ENCODE assay signal across 13 mouse cellular contexts in genomic region chr11:65372309-65372811, GRCm38 (mm10).
A peak's percentile ranks its signal among the peaks of the same experiment; 100 is the strongest.
DNase-seq lines count a peak whose midpoint lies in the region; ATAC-seq and TF ChIP-seq lines count a peak whose summit lies in the region.
"Had no signal": no experiment of that assay in that cellular context is flagged by ENCODE, and none has a peak within 500 bp of the region (broad histone marks: within the 10 kb centered on the region; RNA-seq: fewer than 3 reads in every experiment).

No protein-coding gene starts in this region.

- peaks cover 11% of the 10 kb centered on the region for H3K4me1 ChIP-seq in heart, postnatal 0 days (ENCODE audit: control insufficient read depth, insufficient read depth)
- no peaks in the 10 kb centered on the region for H3K4me1 ChIP-seq in heart, adult 2 months (ENCODE audit: control insufficient read depth, insufficient read depth, low read length)
- H3K4me1 ChIP-seq in lung, embryonic 16.5 days (replicated peaks; ENCODE audit: control insufficient read depth, insufficient read depth, low read length) = no peaks in the 10 kb centered on the region; the same call in 1 of the 2 replicates
- peaks cover 7% of the 10 kb centered on the region; the same call in 1 of the 2 replicates for H3K4me1 ChIP-seq in stomach, embryonic 14.5 days (ENCODE audit: control insufficient read depth, insufficient read depth, low read length)
- H3K4me1 ChIP-seq: kidney, embryonic 15.5 days; midbrain, embryonic 12.5 days had no signal

- no peak for TF ChIP-seq POLR2A in heart, adult 2 months (IDR thresholded peaks at IDR 0.05; ENCODE audit: insufficient read depth, low read depth, low read length)

- H3K9ac ChIP-seq in heart, postnatal 0 days (replicated peaks; ENCODE audit: low read depth, low read length) = no peak overlapping the region
- no peak overlapping the region; the same call in 1 of the 2 replicates for H3K9ac ChIP-seq in heart, adult 2 months (ENCODE audit: low read depth, low read length)
- no peak overlapping the region for H3K9ac ChIP-seq in lung, embryonic 16.5 days (ENCODE audit: low read length)
- H3K9ac ChIP-seq in stomach, embryonic 14.5 days (replicated peaks; ENCODE audit: low read depth, low read length) = no peak overlapping the region
- H3K9ac ChIP-seq: kidney, embryonic 15.5 days; midbrain, embryonic 12.5 days had no signal

- no peak overlapping the region for H3K4me3 ChIP-seq in heart, postnatal 0 days (ENCODE audit: low read depth, low read length)
- no peak overlapping the region for H3K4me3 ChIP-seq in heart, adult 2 months
- H3K4me3 ChIP-seq in lung, embryonic 16.5 days (ENCODE audit: low read length) = no peak overlapping the region
- no peak overlapping the region for H3K4me3 ChIP-seq in stomach, embryonic 14.5 days (ENCODE audit: low read depth, low read length)
- H3K4me3 ChIP-seq: kidney, embryonic 15.5 days; midbrain, embryonic 12.5 days had no signal

- no peak for DNase-seq in heart, postnatal 0 days (ENCODE audit: low spot score)
- DNase-seq in heart, adult 2 months = no peak
- DNase-seq in lung, postnatal 25 days (ENCODE audit: low spot score) = no peak
- DNase-seq in lung, postnatal 14 days = peak; percentile 16
- DNase-seq: adrenal gland, postnatal 10 days; thymus, postnatal 36 days had no signal

- no peak for ATAC-seq in heart, postnatal 0 days (ENCODE audit: insufficient read depth, low read depth)
- 0 out of 2 replicates have a peak, but pooled peaks have one; percentile 26 for ATAC-seq in lung, embryonic 16.5 days (ENCODE audit: low read depth)
- no peak for ATAC-seq in stomach, embryonic 14.5 days (ENCODE audit: insufficient number of reproducible peaks, insufficient read depth, low FRiP score, low read depth)
- ATAC-seq in erythroblast, adult 5-6 weeks (replicated peaks; ENCODE audit: low FRiP score, poor library complexity, severe bottlenecking) = no peak
- ATAC-seq: CD4-positive, CD25-positive, alpha-beta regulatory T cell, adult 4 months; inflammation-experienced regulatory T-cells, adult 6 months had no signal

- TF ChIP-seq EP300 in heart, postnatal 0 days (IDR thresholded peaks at IDR 0.05; ENCODE audit: low read depth) = no peak
- no peak for TF ChIP-seq EP300 in heart, adult 2 months (IDR thresholded peaks at IDR 0.05; ENCODE audit: insufficient read depth, low read depth, low read length)

- no peaks in the 10 kb centered on the region for H3K27me3 ChIP-seq in heart, postnatal 0 days (ENCODE audit: control insufficient read depth, insufficient read depth, low read length)
- H3K27me3 ChIP-seq in heart, adult 2 months (ENCODE audit: control insufficient read depth, insufficient read depth, low read length) = no peaks in the 10 kb centered on the region
- no peaks in the 10 kb centered on the region for H3K27me3 ChIP-seq in lung, embryonic 16.5 days (ENCODE audit: control insufficient read depth, insufficient read depth, low read depth, low read length)
- H3K27me3 ChIP-seq in stomach, embryonic 14.5 days (ENCODE audit: control insufficient read depth, insufficient read depth, low read length) = no peaks in the 10 kb centered on the region
- H3K27me3 ChIP-seq: kidney, embryonic 15.5 days; midbrain, embryonic 12.5 days had no signal

- H3K9me3 ChIP-seq in heart, postnatal 0 days (replicated peaks; ENCODE audit: control insufficient read depth, low read length) = no peaks in the 10 kb centered on the region
- H3K9me3 ChIP-seq in lung, embryonic 16.5 days (ENCODE audit: control insufficient read depth, low read length) = no peaks in the 10 kb centered on the region
- H3K9me3 ChIP-seq in stomach, embryonic 14.5 days (ENCODE audit: control insufficient read depth, low read depth, low read length) = no peaks in the 10 kb centered on the region
- H3K9me3 ChIP-seq: kidney, embryonic 15.5 days; midbrain, embryonic 12.5 days had no signal

- 67% methylated on average over 9 of the region's 9 CpGs for WGBS in heart, postnatal 0 days
- 70% methylated on average over 9 of the region's 9 CpGs for WGBS in heart, adult 2 months
- 58% methylated on average over 9 of the region's 9 CpGs for WGBS in lung, embryonic 16.5 days
- WGBS in stomach, embryonic 14.5 days = 44% methylated on average over 9 of the region's 9 CpGs

- TF ChIP-seq CTCF in heart, postnatal 0 days (IDR thresholded peaks at IDR 0.05; ENCODE audit: low read depth) = no peak
- TF ChIP-seq CTCF in heart, adult 2 months (IDR thresholded peaks at IDR 0.05) = no peak

- H3K79me2 ChIP-seq in heart, adult 2 months (replicated peaks; ENCODE audit: control insufficient read depth, insufficient read depth, low read length) = no peaks in the 10 kb centered on the region

- intact Hi-C loops in heart, adult 2 months (cut with DNase I) = no loop called here

- no peak overlapping the region for H3K4me2 ChIP-seq in heart, postnatal 0 days (ENCODE audit: low read depth, low read length)
- H3K4me2 ChIP-seq in lung, embryonic 16.5 days (ENCODE audit: low read depth, low read length) = no peak overlapping the region
- no peak overlapping the region for H3K4me2 ChIP-seq in stomach, embryonic 14.5 days (replicated peaks; ENCODE audit: low read depth, low read length)
- H3K4me2 ChIP-seq: kidney, embryonic 15.5 days; midbrain, embryonic 12.5 days had no signal

- no peaks in the 10 kb centered on the region for H3K36me3 ChIP-seq in heart, postnatal 0 days (replicated peaks; ENCODE audit: control insufficient read depth, insufficient read depth, low read length)
- no peaks in the 10 kb centered on the region for H3K36me3 ChIP-seq in heart, adult 2 months (ENCODE audit: control insufficient read depth, insufficient read depth, low read length)
- H3K36me3 ChIP-seq in lung, embryonic 16.5 days (ENCODE audit: control insufficient read depth, insufficient read depth, low read length) = no peaks in the 10 kb centered on the region
- no peaks in the 10 kb centered on the region for H3K36me3 ChIP-seq in stomach, embryonic 14.5 days (ENCODE audit: control insufficient read depth, insufficient read depth, low read length)
- H3K36me3 ChIP-seq: kidney, embryonic 15.5 days; midbrain, embryonic 12.5 days had no signal

- H3K27ac ChIP-seq in heart, postnatal 0 days (ENCODE audit: low read depth) = peak overlapping the region; percentile 5; the same call in 1 of the 2 replicates
- no peak overlapping the region for H3K27ac ChIP-seq in heart, adult 2 months
- H3K27ac ChIP-seq in lung, embryonic 16.5 days (ENCODE audit: low read length) = peak overlapping the region; percentile 16
- H3K27ac ChIP-seq in stomach, embryonic 14.5 days (ENCODE audit: low read length) = peak overlapping the region; percentile 64
- H3K27ac ChIP-seq: kidney, embryonic 15.5 days; midbrain, embryonic 12.5 days had no signal
